Mouse (Mus musculus): Measurements from ENCODE around the gene Haus3.

GRCm38 (mm10) chr5:34201396-34201795 lies 32.1 kb upstream of the Haus3 start:
- TF ChIP-seq CTCF (IDR thresholded peaks at IDR 0.05; ENCODE audit: low read depth) (peak; percentile 43), EP300 (IDR thresholded peaks at IDR 0.05; ENCODE audit: low read depth) (no peak)
